Mouse (Mus musculus) liver, embryonic 12.5 days (tissue): ENCODE data around the gene Bpifa2. TPM values are rescaled to one million over a fixed set of nuclear protein-coding genes. Genes with fewer than 3 reads are reported as not detected.
"Not testable (repeated sequence)": the region's sequence is repeated elsewhere in the genome, so short reads cannot be mapped to it uniquely, and the experiment has no call there.

Source experiments
- ATAC-seq: fragments of 200-750 bp; cut with Nextera tagmentation; 2 replicates; pipeline ENCODE4 v1.8.0; 2017; ENCODE audit warnings: moderate number of reproducible peaks, mild to moderate bottlenecking, moderate library complexity
- H3K27ac ChIP-seq: fragments of 300-500 bp; sonication (generic); 2 replicates; pipeline ENCODE4 v1.5.1; 2016; ENCODE audit warnings: mild to moderate bottlenecking
- H3K27me3 ChIP-seq: fragments of 300-500 bp; sonication (generic); replicated peaks from 2 replicates; pipeline ENCODE4 v1.6.1; 2016; ENCODE audit warnings: mild to moderate bottlenecking, moderate library complexity
- H3K36me3 ChIP-seq: fragments of 300-500 bp; sonication (generic); 2 replicates; pipeline ENCODE4 v1.6.1; 2016; ENCODE audit warnings: mild to moderate bottlenecking, moderate library complexity
- H3K4me1 ChIP-seq: fragments of 300-500 bp; sonication (generic); 2 replicates; pipeline ENCODE4 v1.6.1; 2016
- H3K4me2 ChIP-seq: fragments of 300-500 bp; sonication (generic); 2 replicates; pipeline ENCODE4 v1.6.1; 2016; ENCODE audit warnings: mild to moderate bottlenecking, moderate library complexity
- H3K4me3 ChIP-seq: fragments of 300-500 bp; sonication (generic); 2 replicates; pipeline ENCODE4 v1.5.1; 2016; ENCODE audit warnings: mild to moderate bottlenecking, moderate library complexity
- H3K9ac ChIP-seq: fragments of 300-500 bp; sonication (generic); 2 replicates; pipeline ENCODE4 v1.6.1; 2016; ENCODE audit warnings: mild to moderate bottlenecking, moderate library complexity
- H3K9me3 ChIP-seq: fragments of 300-500 bp; sonication (generic); replicated peaks from 2 replicates; pipeline ENCODE4 v1.6.1; 2016; ENCODE audit warnings: mild to moderate bottlenecking, moderate library complexity
- WGBS: fragments of 180-500 bp; shearing (Covaris S2); methylation state at CpG from one replicate; pipeline ENCODE4 v1.1.7; 2016; ENCODE audit not compliant: insufficient replicate concordance; 5-methylcytosine and 5-hydroxymethylcytosine counted together
- polyA plus RNA-seq: library from polyadenylated mRNA; unstranded; fragments of >200 nt; fragmentation: Nextera tagmentation; extraction: Ambion mirVana; gene quantifications from 2 replicates; pipeline ENCODE4 v1.2.1, GENCODE M21; 2016

Bpifa2 gene
- polyA plus RNA-seq, 1 experiment from 2014 or later = not detected

- Histone ChIP-seq H3K27me3 (no peaks in the 10 kb centered on the region), H3K4me3 (no peak overlapping the region), H3K4me1 (no peaks in the 10 kb centered on the region), H3K4me2 (no peak overlapping the region), H3K9me3 (no peaks in the 10 kb centered on the region), H3K9ac (no peak overlapping the region), H3K27ac (no peak overlapping the region), H3K36me3 (no peaks in the 10 kb centered on the region)
- WGBS = 66% methylated on average over 1 of the region's 1 CpGs
- no peak for ATAC-seq
Measured at GRCm38 (mm10) chr2:154017990-154018389, 9.9 kb downstream of the Bpifa2 start.

GRCm38 (mm10) chr2:154024676-154025075, 16.6 kb downstream of the Bpifa2 start:
- not testable (repeated sequence) for H3K9me3 ChIP-seq, H3K27ac ChIP-seq, H3K4me2 ChIP-seq, H3K4me1 ChIP-seq, H3K36me3 ChIP-seq, H3K27me3 ChIP-seq, H3K9ac ChIP-seq, ATAC-seq, H3K4me3 ChIP-seq
- 64% methylated on average over 4 of the region's 4 CpGs for WGBS

- no peaks in the 10 kb centered on the region for H3K27me3 ChIP-seq
- H3K4me3 ChIP-seq = no peak overlapping the region
- 0 out of 2 replicates have a peak, but pooled peaks cover 4% of the 10 kb centered on the region for H3K9me3 ChIP-seq
- no peak overlapping the region for H3K9ac ChIP-seq
- no peaks in the 10 kb centered on the region for H3K36me3 ChIP-seq
- 53% methylated on average over 2 of the region's 2 CpGs for WGBS
- no peaks in the 10 kb centered on the region for H3K4me1 ChIP-seq
- H3K27ac ChIP-seq = no peak overlapping the region
- no peak for ATAC-seq
- no peak overlapping the region for H3K4me2 ChIP-seq
Measured at GRCm38 (mm10) chr2:154038932-154039331, 30.9 kb downstream of the Bpifa2 start.

GRCm38 (mm10) chr2:154044743-154045142, 36.7 kb downstream of the Bpifa2 start:
- H3K27ac ChIP-seq = no peak overlapping the region
- H3K9ac ChIP-seq = no peak overlapping the region
- H3K4me1 ChIP-seq = no peaks in the 10 kb centered on the region
- no peak overlapping the region for H3K4me3 ChIP-seq
- no peaks in the 10 kb centered on the region for H3K27me3 ChIP-seq
- no peaks in the 10 kb centered on the region for H3K9me3 ChIP-seq
- no peak for ATAC-seq
- WGBS = 56% methylated on average over 3 of the region's 3 CpGs
- H3K36me3 ChIP-seq = no peaks in the 10 kb centered on the region
- no peak overlapping the region for H3K4me2 ChIP-seq

GRCm38 (mm10) chr2:154058690-154059089, 50.6 kb downstream of the Bpifa2 start:
- WGBS = 46% methylated on average over 2 of the region's 2 CpGs
- no peaks in the 10 kb centered on the region for H3K27me3 ChIP-seq
- no peak for ATAC-seq

More at GRCm38 (mm10) chr2:154058690-154059089, 50.6 kb downstream of the Bpifa2 start:
- Histone ChIP-seq H3K4me3 (no peak overlapping the region), H3K27ac (no peak overlapping the region), H3K9me3 (no peaks in the 10 kb centered on the region), H3K9ac (no peak overlapping the region), H3K4me1 (no peaks in the 10 kb centered on the region), H3K4me2 (no peak overlapping the region), H3K36me3 (no peaks in the 10 kb centered on the region)

Other genes with a start within 250 kb of the Bpifa2 start
- gene Efcab8, start 228.3 kb upstream of the Bpifa2 start, polyA plus RNA-seq = 0.10 and 0.16 TPM in 2 replicates
- not detected in 2 replicates for gene Sun5, start 137.2 kb upstream of the Bpifa2 start, polyA plus RNA-seq
- not detected in 2 replicates for gene Bpifb2, start 133.2 kb upstream of the Bpifa2 start, polyA plus RNA-seq
- not detected in 2 replicates for gene Bpifb6, start 107.9 kb upstream of the Bpifa2 start, polyA plus RNA-seq
- gene Bpifb3, start 90.0 kb upstream of the Bpifa2 start, polyA plus RNA-seq = not detected in 2 replicates
- gene Bpifb4, start 70.1 kb upstream of the Bpifa2 start, polyA plus RNA-seq = 0.08 TPM in 1 of 2 replicates, not detected in the other
- not detected in 2 replicates for gene Bpifa6, start 33.3 kb upstream of the Bpifa2 start, polyA plus RNA-seq
- not detected in 2 replicates for gene Bpifa3, start 122.1 kb downstream of the Bpifa2 start, polyA plus RNA-seq
- gene Bpifa1, start 134.6 kb downstream of the Bpifa2 start, polyA plus RNA-seq = 0.11 and 0.16 TPM in 2 replicates
- 0.24 TPM in 1 of 2 replicates, not detected in the other for gene Bpifa5, start 154.3 kb downstream of the Bpifa2 start, polyA plus RNA-seq
- 0.13 and 0.23 TPM in 2 replicates for gene Bpifb1, start 182.6 kb downstream of the Bpifa2 start, polyA plus RNA-seq
- not detected in 2 replicates for gene Bpifb5, start 215.5 kb downstream of the Bpifa2 start, polyA plus RNA-seq
- gene Bpifb9a, start 249.6 kb downstream of the Bpifa2 start, polyA plus RNA-seq = not detected in 2 replicates